Mouse (Mus musculus): ENCODE data around the gene Prpmp5. TPM values are rescaled to one million over a fixed set of nuclear protein-coding genes. Genes with fewer than 3 reads are reported as not detected.

Gene Prpmp5
- not detected for polyA plus RNA-seq (2014; fragmentation: Illumina TruSeq; extraction: RNeasy Lipid Tissue Mini Kit (QIAGEN cat#74804); ENCODE audit: insufficient read depth, low read depth, low replicate concordance)

GRCm38 (mm10) chr6:132314657-132315056 lies at the start of gene Prpmp5:
TSS of gene Prpmp5 (minus strand) at chr6:132314757.

GRCm38 (mm10) chr6:132364034-132364433 lies 49.5 kb upstream of the Prpmp5 start, which contains the start of gene Gm8882:
TSS of gene Gm8882 (minus strand) at chr6:132364134.

Other genes with a start within 250 kb of the Prpmp5 start
- gene Prb1, start 104.2 kb downstream of the Prpmp5 start, polyA plus RNA-seq (2014; fragmentation: Illumina TruSeq; extraction: RNeasy Lipid Tissue Mini Kit (QIAGEN cat#74804); ENCODE audit: insufficient read depth, low read depth, low replicate concordance): not detected
- gene Gm8882, start 49.4 kb upstream of the Prpmp5 start, polyA plus RNA-seq (2014; fragmentation: Illumina TruSeq; extraction: RNeasy Lipid Tissue Mini Kit (QIAGEN cat#74804); ENCODE audit: insufficient read depth, low read depth, low replicate concordance): not detected

Data from lung, adult 10 weeks (tissue).